Mouse (Mus musculus) fibroblast of lung, adult 2 months (primary cell): ENCODE measurements around the gene Fank1.

Experiments
- DNase-seq: peaks from one replicate; pipeline ENCODE4 v3.0.0-alpha.2; 2011; ENCODE audit warnings: low read depth

The Fank1 gene

GRCm38 (mm10) chr7:133768517-133768916 lies 8.1 kb upstream of the Fank1 start:
- DNase-seq: no peak

GRCm38 (mm10) chr7:133775179-133775578 lies 1.5 kb upstream of the Fank1 start:
- DNase-seq: no peak

GRCm38 (mm10) chr7:133775796-133776625 lies 650 bp upstream of the Fank1 start:
- no peak for DNase-seq

GRCm38 (mm10) chr7:133781583-133781982 lies 4.9 kb downstream of the Fank1 start:
- DNase-seq: no peak

- no peak for DNase-seq
Observed at GRCm38 (mm10) chr7:133781991-133782390, 5.3 kb downstream of the Fank1 start.

GRCm38 (mm10) chr7:133782717-133783435 lies 6.2 kb downstream of the Fank1 start, which contains the start of gene Dhx32:
Dhx32 (minus strand) TSS chr7:133782726.
- peak; percentile 63 for DNase-seq

- DNase-seq: no peak
Observed at GRCm38 (mm10) chr7:133787571-133787970, 10.9 kb downstream of the Fank1 start.

- no peak for DNase-seq
Observed at GRCm38 (mm10) chr7:133788147-133788546, 11.5 kb downstream of the Fank1 start.

- DNase-seq: no peak
Observed at GRCm38 (mm10) chr7:133790171-133790570, 13.5 kb downstream of the Fank1 start.

GRCm38 (mm10) chr7:133790608-133791229 lies 14.1 kb downstream of the Fank1 start:
- DNase-seq: no peak

- no peak for DNase-seq
Observed at GRCm38 (mm10) chr7:133792771-133793170, 16.1 kb downstream of the Fank1 start.

- peak; percentile 64 for DNase-seq
Observed at GRCm38 (mm10) chr7:133793248-133794131, 16.8 kb downstream of the Fank1 start.

- no peak for DNase-seq
Observed at GRCm38 (mm10) chr7:133794720-133795119, 18.1 kb downstream of the Fank1 start.

- DNase-seq: no peak
Observed at GRCm38 (mm10) chr7:133799928-133800327, 23.3 kb downstream of the Fank1 start.

- DNase-seq: no peak
Observed at GRCm38 (mm10) chr7:133801823-133802222, 25.2 kb downstream of the Fank1 start.

GRCm38 (mm10) chr7:133805614-133806175 lies 29.0 kb downstream of the Fank1 start:
- DNase-seq: peak; percentile 35

- no peak for DNase-seq
Observed at GRCm38 (mm10) chr7:133812927-133813326, 36.3 kb downstream of the Fank1 start.

- no peak for DNase-seq
Observed at GRCm38 (mm10) chr7:133813331-133813730, 36.7 kb downstream of the Fank1 start.

GRCm38 (mm10) chr7:133823751-133824150 lies 47.1 kb downstream of the Fank1 start:
- DNase-seq: no peak

GRCm38 (mm10) chr7:133824579-133824978 lies 47.9 kb downstream of the Fank1 start:
- DNase-seq: no peak

- DNase-seq: no peak
Observed at GRCm38 (mm10) chr7:133828514-133828913, 51.9 kb downstream of the Fank1 start.
